Mouse (Mus musculus) urinary bladder, adult 18-20 months (tissue): ENCODE results near the gene Faap20.

ENCODE experiments used
- DNase-seq, 2 experiments: peaks; one replicate each; pipeline ENCODE4 v3.0.0; 2022; ENCODE audit warnings: low spot score in 2 of 2, mixed read lengths in 2 of 2

Faap20 gene

DNA sequence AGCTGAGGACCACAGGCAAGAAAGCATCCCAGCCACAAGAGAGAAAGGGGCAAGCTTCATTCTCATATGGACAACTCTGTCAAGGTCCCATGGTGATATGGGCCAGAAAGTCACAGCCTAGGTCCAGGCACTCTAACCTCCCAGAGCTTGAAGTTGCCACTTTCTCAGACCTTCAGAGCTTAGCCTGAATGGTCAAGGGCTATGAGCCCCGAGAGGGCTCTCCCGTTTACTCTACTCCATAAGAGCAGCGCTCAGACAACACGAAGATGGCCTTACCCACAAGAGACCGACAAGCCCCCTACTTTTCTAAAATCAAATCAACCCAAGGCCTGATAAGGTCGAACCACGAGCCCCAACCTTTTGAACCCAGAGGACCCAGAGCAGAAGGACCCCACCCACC, 28.5 kb upstream of the Faap20 start:
- DNase-seq: no peak

GRCm38 (mm10) chr4:155221599-155222551, 27.7 kb upstream of the Faap20 start:
- DNase-seq: peak; percentile 59 to 66

- no peak for DNase-seq
Measured at GRCm38 (mm10) chr4:155222552-155222840, 27.1 kb upstream of the Faap20 start, which contains the start of gene Ski. Gene Ski, minus strand, starts transcription at chr4:155222592.

DNA sequence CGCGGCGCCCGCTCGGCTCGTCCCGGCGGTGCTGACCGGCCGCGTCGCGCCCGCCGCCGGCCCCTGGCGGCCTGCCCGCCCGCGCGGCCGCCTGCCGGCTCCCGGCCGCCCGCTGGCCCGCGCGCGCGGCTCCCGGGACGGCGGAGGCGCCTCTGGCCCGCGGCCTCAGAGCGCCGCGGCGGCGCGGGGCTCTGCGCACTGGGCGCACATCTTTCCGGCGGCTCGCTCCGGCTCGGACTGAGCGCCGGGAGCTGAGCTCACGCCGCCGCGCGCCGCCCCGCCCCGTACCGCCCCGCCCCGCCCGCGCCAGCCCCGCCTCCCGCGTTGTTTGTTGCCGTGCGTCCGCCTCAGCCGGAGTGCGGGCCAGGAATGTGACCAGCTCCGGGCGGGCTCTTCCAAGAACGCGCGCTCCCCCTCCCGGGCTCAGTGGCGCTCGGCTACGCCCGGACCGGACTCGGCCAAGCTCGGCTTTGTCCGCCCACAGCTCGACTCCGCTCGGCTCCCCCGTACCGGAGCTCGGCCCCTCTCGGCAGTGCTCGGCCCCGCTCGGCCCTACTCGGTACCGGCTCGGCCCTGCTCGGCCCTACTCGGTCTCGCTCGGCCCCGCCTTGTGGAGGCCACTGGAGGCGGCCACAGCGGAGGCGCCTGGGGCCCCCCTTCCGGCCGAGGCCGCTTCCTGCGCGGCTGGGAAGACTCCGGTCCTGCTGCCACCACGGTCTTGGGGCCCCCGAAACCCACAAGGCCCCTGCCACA, 26.6 kb upstream of the Faap20 start:
- peak; percentile 99 to 100 for DNase-seq

- no peak for DNase-seq
Measured at GRCm38 (mm10) chr4:155223594-155224528, 25.7 kb upstream of the Faap20 start.

- DNase-seq: no peak
Measured at GRCm38 (mm10) chr4:155225918-155226317, 23.7 kb upstream of the Faap20 start.

GRCm38 (mm10) chr4:155227986-155228385, 21.6 kb upstream of the Faap20 start:
- DNase-seq: no peak

GRCm38 (mm10) chr4:155228461-155228860, 21.1 kb upstream of the Faap20 start:
- no peak for DNase-seq

DNA sequence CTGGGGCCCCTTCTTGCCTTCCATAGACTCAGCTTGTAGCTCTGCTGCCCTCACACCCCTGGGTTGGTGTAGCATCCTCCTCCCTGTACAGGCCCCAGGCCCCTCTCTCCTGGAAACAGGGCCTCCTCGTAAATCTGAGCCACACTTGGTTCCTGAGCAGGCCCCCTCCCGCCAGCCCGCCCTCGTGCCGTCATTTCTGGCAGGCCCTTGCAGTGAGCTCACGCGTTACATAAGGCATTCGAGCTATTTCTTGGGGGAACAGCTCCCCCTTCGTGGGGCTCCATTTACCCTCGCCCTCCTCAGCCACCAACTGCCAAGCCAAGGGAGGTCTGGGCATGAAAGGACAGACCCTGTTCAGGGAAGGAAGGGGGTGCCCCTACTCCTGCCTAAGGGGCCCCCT, 15.7 kb upstream of the Faap20 start:
- DNase-seq: peak in 1 of 2 experiments; percentile 79

DNA sequence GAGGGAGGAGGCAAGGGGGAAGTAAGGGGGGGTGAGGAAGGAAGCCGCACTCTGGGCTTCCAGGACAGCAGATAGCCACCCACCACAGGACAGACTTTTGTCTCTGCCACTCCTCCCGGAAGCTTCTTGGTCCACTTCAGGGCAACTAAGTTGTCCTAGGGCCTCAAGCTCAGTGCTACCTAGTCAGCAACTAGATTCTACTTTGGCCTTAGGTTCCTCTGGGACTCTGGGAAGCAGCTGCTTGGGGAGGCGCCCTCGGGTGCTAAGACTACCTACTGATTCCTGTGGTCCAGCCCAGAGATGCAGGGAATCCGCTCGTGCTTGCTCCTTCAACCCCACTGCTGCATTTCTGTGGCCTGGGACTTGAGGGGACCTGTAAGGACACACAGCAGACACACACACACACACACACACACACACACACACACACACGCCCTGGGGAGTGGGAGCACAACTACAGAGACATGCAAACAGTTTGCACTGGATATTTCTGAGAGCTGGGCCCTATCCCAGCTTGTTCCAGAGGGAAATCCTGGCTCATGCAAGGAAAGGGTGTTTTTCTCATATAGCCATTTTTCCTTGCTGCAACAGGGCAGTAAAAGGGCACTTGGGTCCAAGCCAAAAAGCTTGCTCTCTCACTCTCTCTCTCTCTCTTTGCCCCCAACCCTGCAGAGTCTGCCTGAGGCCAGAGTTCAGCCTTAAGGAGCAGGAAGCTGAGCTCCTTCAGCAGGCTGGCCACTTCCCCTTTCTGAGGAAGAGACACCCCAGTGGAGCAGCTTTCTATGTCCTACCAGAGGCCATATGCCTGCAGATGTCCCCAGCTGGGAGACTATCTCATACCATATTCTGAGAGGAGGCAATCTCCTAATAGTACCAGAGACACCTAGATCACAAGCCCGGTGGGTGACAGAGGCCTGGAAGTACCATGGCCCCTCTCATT, 15.0 kb upstream of the Faap20 start:
- no peak for DNase-seq

DNA sequence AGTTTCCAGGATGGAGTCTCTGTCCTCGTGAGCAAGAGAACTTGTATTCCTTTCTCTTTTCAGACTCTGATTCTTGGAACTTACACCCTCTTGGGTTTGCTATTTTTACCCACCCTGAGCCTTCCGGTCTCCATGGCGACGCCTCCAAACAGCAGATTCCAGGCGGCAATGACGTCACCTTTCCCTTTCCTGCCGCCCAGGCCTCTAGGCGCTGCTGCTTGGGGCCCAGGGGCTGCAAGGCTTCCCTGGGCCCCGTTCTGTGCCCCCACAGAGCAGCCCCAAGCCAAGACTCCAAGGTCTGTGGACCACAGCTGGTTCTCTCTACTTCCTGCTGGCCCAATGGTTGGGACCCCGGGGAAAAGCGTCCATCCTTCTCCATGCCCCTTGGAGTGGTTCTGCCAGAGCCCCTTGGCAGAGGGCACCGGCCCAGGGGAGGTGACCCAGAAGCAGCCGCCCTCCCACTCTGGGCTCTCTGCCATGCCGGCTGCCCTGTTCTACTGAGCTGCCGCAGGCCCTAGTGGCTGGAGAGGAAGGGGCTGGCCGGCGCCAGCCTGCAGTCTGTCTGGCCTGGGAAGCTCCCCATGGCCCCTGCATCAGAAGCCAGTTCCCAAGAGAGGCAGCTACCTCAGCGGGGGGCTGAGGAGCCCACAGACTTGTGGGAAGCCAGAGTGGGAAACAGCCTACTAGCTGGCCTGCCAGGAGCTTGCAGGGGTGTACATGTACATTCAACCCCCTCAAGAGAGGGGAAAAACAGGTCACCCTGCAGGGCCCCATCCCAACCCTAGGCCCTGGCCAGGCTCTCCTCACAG, 14.1 kb upstream of the Faap20 start:
- peak in 1 of 2 experiments; percentile 78 for DNase-seq

DNA sequence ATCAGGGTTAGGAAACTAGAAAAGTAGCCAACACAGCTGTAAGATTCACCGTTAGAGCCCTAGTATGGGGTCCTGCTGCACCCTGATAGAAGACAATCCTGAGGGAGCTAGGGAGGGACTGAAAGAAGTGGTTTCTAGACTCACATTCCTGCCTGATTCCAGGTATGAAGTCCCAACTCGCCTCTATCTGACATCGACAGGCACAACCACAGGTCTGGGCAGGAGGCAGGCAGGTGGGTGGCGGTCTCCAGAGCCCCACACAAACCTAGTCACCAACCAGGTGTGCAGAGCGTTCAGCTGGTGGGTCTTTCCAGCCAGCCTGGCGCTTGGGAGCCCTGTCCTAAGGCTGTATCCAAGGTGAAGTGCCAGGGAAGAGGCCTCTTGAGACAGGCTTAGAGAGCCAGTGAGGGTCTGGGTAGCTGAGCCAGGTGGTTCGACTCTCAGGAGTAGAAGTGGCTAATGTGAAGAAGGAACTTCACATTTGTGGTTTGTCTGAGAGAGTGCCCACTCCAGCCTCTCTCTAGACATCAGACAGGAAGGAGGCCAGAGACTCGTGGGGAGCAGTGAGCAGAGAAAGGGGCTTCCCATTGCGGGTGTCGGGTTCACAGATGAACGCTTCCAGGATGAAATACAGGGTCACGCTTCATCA, 12.7 kb upstream of the Faap20 start:
- DNase-seq: no peak

GRCm38 (mm10) chr4:155238276-155238675, 11.3 kb upstream of the Faap20 start:
- no peak for DNase-seq

- DNase-seq: no peak
Measured at GRCm38 (mm10) chr4:155239494-155239893, 10.1 kb upstream of the Faap20 start.

- DNase-seq: no peak
Measured at GRCm38 (mm10) chr4:155241789-155242188, 7.8 kb upstream of the Faap20 start.

DNA sequence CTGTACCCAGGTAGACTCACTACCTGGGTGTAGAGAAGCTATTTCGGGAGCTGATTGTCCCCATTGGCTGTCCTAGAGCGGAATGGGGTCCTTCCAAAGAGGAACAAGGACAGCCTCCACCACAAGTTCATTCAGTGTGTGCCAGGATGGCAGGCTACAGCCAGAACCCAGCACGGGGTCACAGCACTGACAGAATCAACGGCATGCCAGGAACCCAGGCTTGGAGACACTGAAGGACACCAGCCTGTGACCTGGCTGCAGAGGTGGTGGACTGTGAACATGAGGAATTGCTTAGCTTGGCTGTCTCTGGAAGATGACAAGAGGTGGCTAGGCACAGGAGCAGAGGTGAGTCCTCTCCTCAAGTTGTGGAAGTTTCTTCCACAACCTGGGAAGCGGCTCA, 7.3 kb upstream of the Faap20 start:
- DNase-seq: no peak

DNA sequence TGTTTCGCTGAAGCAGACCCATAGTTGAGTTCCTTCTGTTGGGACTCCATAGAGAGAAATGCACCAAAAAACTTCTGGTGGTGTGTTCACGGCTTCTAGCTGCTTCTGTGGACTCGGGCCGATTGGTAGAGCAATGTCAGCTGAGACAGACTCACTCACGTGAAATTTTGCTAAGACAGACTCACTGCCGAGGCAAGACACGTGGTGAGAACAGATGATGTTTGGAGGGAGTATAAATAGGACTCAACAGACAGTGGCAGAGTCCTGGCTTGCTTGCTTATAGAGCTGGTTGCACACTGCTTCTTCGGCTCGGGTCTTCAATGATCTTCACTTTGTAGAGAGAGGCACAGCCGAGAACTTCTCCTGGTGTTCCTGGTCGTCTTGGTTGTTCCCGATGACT, 6.4 kb upstream of the Faap20 start:
- DNase-seq: no peak

- DNase-seq: no peak
Measured at GRCm38 (mm10) chr4:155245770-155246492, 3.7 kb upstream of the Faap20 start.

- peak in 1 of 2 experiments; percentile 29 for DNase-seq
Measured at GRCm38 (mm10) chr4:155246691-155247105, 2.9 kb upstream of the Faap20 start.
